Mouse (Mus musculus): Measurements from ENCODE around the gene Hykk.

DNA sequence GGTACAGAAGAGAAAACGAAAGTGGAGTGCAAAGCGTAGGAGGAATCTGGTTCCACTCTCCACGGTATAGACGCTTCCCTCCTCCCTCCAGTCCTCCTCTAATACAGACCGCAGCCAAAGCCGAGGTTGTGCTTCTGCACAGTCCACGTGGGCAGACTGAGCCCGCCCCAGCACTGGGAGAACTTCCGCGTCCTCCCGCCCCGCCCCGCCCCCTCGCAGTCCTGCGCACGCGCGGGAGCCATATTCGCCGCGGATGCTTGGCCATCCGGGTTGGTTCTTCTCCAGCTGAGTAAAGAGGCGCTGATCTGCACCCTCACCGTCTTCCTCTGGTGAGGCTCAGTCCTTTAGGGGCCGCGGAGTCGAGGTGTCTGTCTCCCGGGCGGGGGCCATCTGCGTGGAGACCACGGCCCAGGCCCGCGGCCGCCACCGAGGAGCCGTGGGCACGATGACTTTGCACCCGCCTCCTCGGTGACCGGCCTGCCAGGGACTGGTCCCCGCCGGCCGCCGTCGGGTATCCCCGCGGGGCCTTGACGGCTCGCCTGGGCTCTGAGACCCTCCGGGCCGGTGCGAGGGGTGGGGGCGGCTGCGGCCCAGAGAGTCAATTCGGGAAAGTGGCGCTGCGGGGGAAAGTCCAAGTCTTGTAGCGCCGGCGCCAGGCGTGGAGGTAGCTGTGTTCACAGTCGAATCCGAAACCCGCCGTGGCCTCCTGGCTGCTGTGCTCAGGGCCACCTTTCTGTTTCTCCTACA, 33.7 kb downstream of the Hykk start, which contains the start of the genes Psma4 and AY074887:
- no peak for TF ChIP-seq CTCF (IDR thresholded peaks at IDR 0.05 in 2 of 3, conservative IDR thresholded peaks at IDR 0.05 in 1 of 3; ENCODE audit: control insufficient read depth in 1 of 3, insufficient read depth in 1 of 3, low read depth in 2 of 3, low read length in 3 of 3, poor library complexity in 1 of 3, severe bottlenecking in 1 of 3)
- TF ChIP-seq TAL1 (IDR thresholded peaks at IDR 0.05; ENCODE audit: low read length), result no peak
- peak; percentile 64 for TF ChIP-seq RCOR1 (IDR thresholded peaks at IDR 0.05; ENCODE audit: low read depth, low read length)
- TF ChIP-seq POLR2AphosphoS2 (IDR thresholded peaks at IDR 0.05; ENCODE audit: low read length), result peak; percentile 54; the same call in 1 of the 2 replicates
- TF ChIP-seq HCFC1 (IDR thresholded peaks at IDR 0.05; ENCODE audit: low read depth, low read length), result peak; percentile 78
- TF ChIP-seq POLR2A (IDR thresholded peaks at IDR 0.05; ENCODE audit: control insufficient read depth in 1 of 2, insufficient read depth in 1 of 2, low read depth in 1 of 2, low read length in 2 of 2, poor library complexity in 1 of 2), result peak; percentile 86 to 91
- TF ChIP-seq ZC3H11A (IDR thresholded peaks at IDR 0.05; ENCODE audit: low read depth, low read length), result no peak
- no peak for TF ChIP-seq MYB (IDR thresholded peaks at IDR 0.05; ENCODE audit: low read depth, low read length)
- no peak for TF ChIP-seq ZKSCAN1 (IDR thresholded peaks at IDR 0.05; ENCODE audit: low read depth, low read length)
- TF ChIP-seq USF1 (IDR thresholded peaks at IDR 0.05; ENCODE audit: low read depth, low read length), result peak; percentile 93
- no peak; a peak in 1 of 4 replicates for TF ChIP-seq EP300 (IDR thresholded peaks at IDR 0.05; ENCODE audit: low read depth in 1 of 2, low read length in 2 of 2)
